In genomic region chr6:67170674-67170946, GRCm38 (mm10) we compare ENCODE assay signal across 8 mouse cellular contexts.
DNase-seq lines count a peak whose midpoint lies in the region; ATAC-seq lines count a peak whose summit lies in the region.

No protein-coding gene starts in this region.

- H3K4me2 ChIP-seq in heart, embryonic 12.5 days: peak overlapping the region; percentile 39; the same call in 1 of the 2 replicates
- peak overlapping the region; percentile 30 for H3K4me2 ChIP-seq in intestine, embryonic 16.5 days (ENCODE audit: low read depth, low read length)
- H3K4me2 ChIP-seq in neural tube, embryonic 15.5 days: peak overlapping the region; percentile 32

- no peak overlapping the region for H3K9ac ChIP-seq in heart, embryonic 12.5 days
- peak overlapping the region; percentile 29; the same call in 1 of the 2 replicates for H3K9ac ChIP-seq in intestine, embryonic 16.5 days (ENCODE audit: low read depth, low read length)
- no peak overlapping the region for H3K9ac ChIP-seq in neural tube, embryonic 15.5 days (replicated peaks)

- H3K4me3 ChIP-seq in heart, embryonic 12.5 days: peak overlapping the region; percentile 20
- peak overlapping the region; percentile 88 for H3K4me3 ChIP-seq in megakaryocyte, embryonic 14.5 days (replicated peaks)
- peak overlapping the region; percentile 27 for H3K4me3 ChIP-seq in intestine, embryonic 16.5 days (ENCODE audit: low read length)
- no peak overlapping the region for H3K4me3 ChIP-seq in neural tube, embryonic 15.5 days (replicated peaks)

- no peaks in the 10 kb centered on the region for H3K36me3 ChIP-seq in heart, embryonic 12.5 days
- H3K36me3 ChIP-seq in megakaryocyte, embryonic 14.5 days (replicated peaks; ENCODE audit: low read length): no peaks in the 10 kb centered on the region
- H3K36me3 ChIP-seq in intestine, embryonic 16.5 days (ENCODE audit: control insufficient read depth, insufficient read depth, low read length): no peaks in the 10 kb centered on the region
- no peaks in the 10 kb centered on the region for H3K36me3 ChIP-seq in neural tube, embryonic 15.5 days

- H3K27ac ChIP-seq in heart, embryonic 12.5 days (ENCODE audit: poor library complexity, severe bottlenecking): no peak overlapping the region
- 0 out of 2 replicates have a peak overlapping the region, but pooled peaks have one; percentile 12 for H3K27ac ChIP-seq in intestine, embryonic 16.5 days (ENCODE audit: low read length)
- no peak overlapping the region for H3K27ac ChIP-seq in neural tube, embryonic 15.5 days (replicated peaks)

- DNase-seq in heart, adult 9 months (ENCODE audit: low spot score in 2 of 2): no peak
- DNase-seq in adipocyte (ENCODE audit: low spot score): no peak
- DNase-seq in embryo, embryonic 11 days: no peak

- peaks cover 3% of the 10 kb centered on the region; the same call in 1 of the 2 replicates for H3K9me3 ChIP-seq in heart, embryonic 12.5 days (replicated peaks)
- H3K9me3 ChIP-seq in megakaryocyte, embryonic 14.5 days: peaks cover 3% of the 10 kb centered on the region; the same call in 1 of the 2 replicates
- no peaks in the 10 kb centered on the region for H3K9me3 ChIP-seq in intestine, embryonic 16.5 days (ENCODE audit: control insufficient read depth, low read length)
- no peaks in the 10 kb centered on the region; the same call in 1 of the 2 replicates for H3K9me3 ChIP-seq in neural tube, embryonic 15.5 days (replicated peaks)

- no peaks in the 10 kb centered on the region for H3K27me3 ChIP-seq in heart, embryonic 12.5 days (replicated peaks)
- H3K27me3 ChIP-seq in megakaryocyte, embryonic 14.5 days (replicated peaks): no peaks in the 10 kb centered on the region
- no peaks in the 10 kb centered on the region for H3K27me3 ChIP-seq in intestine, embryonic 16.5 days (replicated peaks; ENCODE audit: control insufficient read depth, insufficient read depth, low read length)
- H3K27me3 ChIP-seq in neural tube, embryonic 15.5 days (replicated peaks): no peaks in the 10 kb centered on the region

- peaks cover 4% of the 10 kb centered on the region; the same call in 1 of the 2 replicates for H3K4me1 ChIP-seq in heart, embryonic 12.5 days (replicated peaks)
- H3K4me1 ChIP-seq in megakaryocyte, embryonic 14.5 days: peaks cover 36% of the 10 kb centered on the region
- no peaks in the 10 kb centered on the region; the same call in 1 of the 2 replicates for H3K4me1 ChIP-seq in intestine, embryonic 16.5 days (ENCODE audit: control insufficient read depth, insufficient read depth, low read length)
- H3K4me1 ChIP-seq in neural tube, embryonic 15.5 days: peaks cover 5% of the 10 kb centered on the region; the same call in 1 of the 2 replicates

- peak; percentile 15; the same call in 1 of the 2 replicates for ATAC-seq in heart, embryonic 12.5 days (ENCODE audit: insufficient number of reproducible peaks, low FRiP score)
- no peak for ATAC-seq in megakaryocyte, adult 5-6 weeks (ENCODE audit: poor library complexity, severe bottlenecking)
- ATAC-seq in intestine, embryonic 16.5 days: no peak; the same call in 1 of the 2 replicates
- no peak for ATAC-seq in neural tube, embryonic 15.5 days (ENCODE audit: low FRiP score)

- 89% methylated on average over 5 of the region's 5 CpGs for WGBS in heart, embryonic 12.5 days
- 85% methylated on average over 5 of the region's 5 CpGs for WGBS in intestine, embryonic 16.5 days
- 91% methylated on average over 5 of the region's 5 CpGs for WGBS in neural tube, embryonic 15.5 days
